Mouse (Mus musculus): ENCODE data around the gene Arl13b. TPM values are rescaled to one million over a fixed set of nuclear protein-coding genes. Genes with fewer than 3 reads are reported as not detected.

Gene Arl13b
- polyA plus RNA-seq, 1 experiment from 2014 or later, result 27.9 TPM

DNA sequence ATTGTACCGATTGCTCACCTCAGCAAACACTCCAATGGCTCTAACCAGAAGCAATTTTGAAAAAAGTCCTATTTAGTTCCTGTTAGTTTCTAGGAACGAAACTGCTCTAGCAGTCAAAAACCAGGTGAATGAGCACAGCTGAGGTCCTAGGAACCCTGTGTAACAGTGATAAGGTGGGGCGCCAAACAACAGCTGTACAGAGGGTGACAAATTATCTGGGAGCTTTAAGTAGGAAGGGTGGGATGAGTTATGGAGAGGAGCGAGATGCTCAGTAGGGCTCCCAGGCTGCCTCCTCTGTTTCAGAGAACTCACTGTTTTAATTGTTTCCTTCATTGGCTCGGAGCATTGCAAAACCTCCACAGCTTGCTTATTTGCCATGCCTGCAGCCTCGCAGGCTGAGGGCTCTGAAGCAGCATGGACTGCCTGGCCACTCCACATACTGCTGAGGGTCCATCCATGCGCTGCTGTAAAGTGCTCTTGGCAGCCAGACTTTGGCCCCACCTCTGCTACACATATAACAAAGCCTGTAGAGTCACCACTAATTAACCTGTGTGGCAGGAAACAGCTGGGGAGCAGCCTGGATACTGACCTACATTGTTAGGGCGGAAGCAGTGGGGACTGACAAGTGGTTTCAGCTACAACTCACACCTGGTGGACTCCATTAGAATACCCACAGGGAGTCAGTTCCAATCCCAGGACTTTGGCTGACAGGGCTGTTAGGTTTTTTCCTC is 39.4 kb downstream of the Arl13b start:
- ATAC-seq (ENCODE audit: low FRiP score, low read depth), result peak; percentile 44; the same call in 1 of the 2 replicates
- no peaks in the 10 kb centered on the region for H3K9me3 ChIP-seq
- H3K4me1 ChIP-seq, result peaks cover 12% of the 10 kb centered on the region
- H3K9ac ChIP-seq, result no peak overlapping the region
- H3K4me3 ChIP-seq, result no peak overlapping the region
- H3K4me2 ChIP-seq (replicated peaks), result no peak overlapping the region
- WGBS, result 41% methylated on average over 8 of the region's 8 CpGs
- H3K27me3 ChIP-seq, result no peaks in the 10 kb centered on the region
- peaks cover 18% of the 10 kb centered on the region for H3K36me3 ChIP-seq
- 0 out of 2 replicates have a peak overlapping the region, but pooled peaks have one; percentile 22 for H3K27ac ChIP-seq

DNA sequence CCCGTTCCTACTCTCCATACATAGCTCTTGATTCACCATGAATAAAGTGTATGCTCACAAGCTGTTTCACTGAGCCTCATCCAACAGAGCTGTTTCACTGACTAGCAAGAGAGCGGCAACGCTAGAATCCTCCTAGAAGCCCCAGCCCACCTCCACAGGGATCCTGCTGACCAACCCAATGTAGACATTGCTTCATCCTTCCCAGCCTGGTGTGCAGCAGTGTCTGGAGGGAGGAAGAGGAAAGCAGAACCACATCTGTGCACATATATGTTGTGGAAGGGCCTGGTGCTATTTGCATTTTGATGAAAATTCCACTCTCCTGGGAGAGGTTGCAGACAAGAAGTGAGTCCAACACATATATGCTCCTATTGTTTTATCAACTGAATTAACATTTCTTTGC is 42.2 kb downstream of the Arl13b start:
- WGBS, result 90% methylated on average over 3 of the region's 3 CpGs
- ATAC-seq (ENCODE audit: low FRiP score, low read depth), result no peak
- no peak overlapping the region for H3K9ac ChIP-seq
- H3K27me3 ChIP-seq, result no peaks in the 10 kb centered on the region
- no peak overlapping the region for H3K4me2 ChIP-seq (replicated peaks)
- peaks cover 29% of the 10 kb centered on the region for H3K36me3 ChIP-seq
- peaks cover 12% of the 10 kb centered on the region for H3K4me1 ChIP-seq
- no peak overlapping the region for H3K4me3 ChIP-seq
- H3K27ac ChIP-seq, result no peak overlapping the region
- H3K9me3 ChIP-seq, result no peaks in the 10 kb centered on the region

DNA sequence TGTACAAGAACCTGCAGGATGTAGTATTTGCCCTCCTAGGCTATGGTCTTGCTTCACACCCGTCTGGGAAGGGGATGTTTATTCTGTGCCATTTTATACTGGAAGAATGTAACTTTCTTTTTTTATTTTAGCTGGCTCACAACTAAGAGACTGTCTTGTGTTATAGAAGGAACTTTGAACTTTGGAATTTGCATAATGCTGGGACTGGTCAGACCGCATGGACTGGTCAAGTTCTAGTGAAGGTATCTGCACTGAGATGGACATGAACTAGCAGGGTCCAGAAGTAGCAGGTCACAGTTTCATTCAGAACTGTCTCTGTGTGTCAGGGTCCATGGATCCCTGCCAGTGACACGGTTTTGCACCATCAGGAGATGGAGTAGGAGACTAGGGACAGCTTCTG is 47.0 kb downstream of the Arl13b start:
- H3K9me3 ChIP-seq, result no peaks in the 10 kb centered on the region
- H3K4me1 ChIP-seq, result no peaks in the 10 kb centered on the region
- ATAC-seq (ENCODE audit: low FRiP score, low read depth), result no peak
- H3K36me3 ChIP-seq, result peaks cover 31% of the 10 kb centered on the region
- 88% methylated on average over 3 of the region's 3 CpGs for WGBS
- H3K27ac ChIP-seq, result no peak overlapping the region
- no peak overlapping the region for H3K4me3 ChIP-seq
- no peak overlapping the region for H3K4me2 ChIP-seq (replicated peaks)
- no peak overlapping the region for H3K9ac ChIP-seq
- no peaks in the 10 kb centered on the region for H3K27me3 ChIP-seq

DNA sequence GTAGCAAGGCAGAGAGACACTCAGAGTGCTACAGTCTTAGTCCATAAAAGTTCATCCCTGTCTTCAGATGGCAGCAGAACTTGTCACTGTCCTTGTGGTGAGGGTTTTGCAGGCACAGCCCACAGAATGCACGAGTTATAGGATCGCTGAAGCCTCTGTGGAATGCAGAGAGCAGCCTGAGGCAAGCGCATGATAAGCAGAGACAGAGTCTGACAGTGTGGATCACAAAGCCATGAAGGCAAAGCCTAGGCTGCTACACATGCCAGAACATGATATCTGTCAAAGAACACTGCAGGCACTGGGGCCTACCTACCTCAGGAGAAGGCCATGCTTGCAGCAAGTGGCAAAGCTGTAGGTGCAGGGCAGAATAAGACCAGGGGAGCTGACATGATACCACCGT is 47.4 kb downstream of the Arl13b start:
- Histone ChIP-seq H3K4me3 (no peak overlapping the region), H3K9me3 (no peaks in the 10 kb centered on the region), H3K9ac (no peak overlapping the region), H3K4me2 (replicated peaks) (no peak overlapping the region), H3K4me1 (no peaks in the 10 kb centered on the region), H3K36me3 (peaks cover 28% of the 10 kb centered on the region), H3K27me3 (no peaks in the 10 kb centered on the region), H3K27ac (no peak overlapping the region)
- WGBS, result 79% methylated on average over 4 of the region's 4 CpGs
- ATAC-seq (ENCODE audit: low FRiP score, low read depth), result no peak; the same call in 1 of the 2 replicates

DNA sequence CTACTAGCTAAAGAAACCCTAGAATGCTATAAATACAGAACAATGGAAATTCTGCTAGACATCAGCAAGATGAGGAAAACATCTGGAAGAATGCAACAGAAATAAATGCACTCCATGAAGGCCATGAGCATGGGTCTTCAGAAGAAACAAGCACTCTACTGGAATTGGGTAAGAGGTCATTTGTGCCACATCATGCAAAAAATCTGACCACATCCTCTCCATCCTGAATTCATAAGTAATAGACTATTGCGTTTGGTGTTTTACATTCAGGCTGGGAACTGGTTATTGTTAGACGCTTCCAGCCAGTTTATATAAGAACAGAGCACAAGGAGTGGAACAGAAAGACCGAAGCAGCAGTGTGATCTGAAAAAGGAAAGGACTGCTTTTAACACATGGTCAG is 48.0 kb downstream of the Arl13b start:
- no peaks in the 10 kb centered on the region for H3K27me3 ChIP-seq
- no peak overlapping the region for H3K9ac ChIP-seq
- no peaks in the 10 kb centered on the region for H3K9me3 ChIP-seq
- ATAC-seq (ENCODE audit: low FRiP score, low read depth), result no peak
- H3K27ac ChIP-seq, result no peak overlapping the region
- peaks cover 23% of the 10 kb centered on the region for H3K36me3 ChIP-seq
- no peak overlapping the region for H3K4me2 ChIP-seq (replicated peaks)
- 81% methylated on average over 3 of the region's 3 CpGs for WGBS
- no peak overlapping the region for H3K4me3 ChIP-seq
- no peaks in the 10 kb centered on the region for H3K4me1 ChIP-seq

DNA sequence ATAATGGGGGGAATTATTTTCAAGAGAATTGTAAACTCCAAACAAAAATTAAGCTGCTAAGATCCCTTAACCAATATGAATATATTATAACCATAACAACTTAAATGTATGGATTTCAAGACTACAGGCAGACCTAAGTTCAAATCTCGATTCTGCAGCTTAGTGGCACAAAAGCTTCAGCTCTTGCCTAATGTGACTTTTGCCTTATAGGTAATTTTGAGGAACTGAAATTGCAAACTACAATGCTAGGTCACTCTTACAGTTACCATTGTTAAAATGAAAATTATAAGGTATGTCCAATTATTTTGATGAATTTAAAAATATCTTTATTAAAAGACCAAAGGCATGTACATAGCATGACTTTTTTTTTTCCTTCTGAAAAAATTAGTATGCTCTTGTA is 50.2 kb downstream of the Arl13b start:
- Histone ChIP-seq H3K9me3 (no peaks in the 10 kb centered on the region), H3K27ac (no peak overlapping the region), H3K27me3 (no peaks in the 10 kb centered on the region), H3K4me1 (no peaks in the 10 kb centered on the region), H3K4me3 (no peak overlapping the region), H3K36me3 (peaks cover 22% of the 10 kb centered on the region), H3K4me2 (replicated peaks) (no peak overlapping the region), H3K9ac (no peak overlapping the region)
- ATAC-seq (ENCODE audit: low FRiP score, low read depth), result no peak
- 80% methylated on average over 1 of the region's 1 CpGs for WGBS

DNA sequence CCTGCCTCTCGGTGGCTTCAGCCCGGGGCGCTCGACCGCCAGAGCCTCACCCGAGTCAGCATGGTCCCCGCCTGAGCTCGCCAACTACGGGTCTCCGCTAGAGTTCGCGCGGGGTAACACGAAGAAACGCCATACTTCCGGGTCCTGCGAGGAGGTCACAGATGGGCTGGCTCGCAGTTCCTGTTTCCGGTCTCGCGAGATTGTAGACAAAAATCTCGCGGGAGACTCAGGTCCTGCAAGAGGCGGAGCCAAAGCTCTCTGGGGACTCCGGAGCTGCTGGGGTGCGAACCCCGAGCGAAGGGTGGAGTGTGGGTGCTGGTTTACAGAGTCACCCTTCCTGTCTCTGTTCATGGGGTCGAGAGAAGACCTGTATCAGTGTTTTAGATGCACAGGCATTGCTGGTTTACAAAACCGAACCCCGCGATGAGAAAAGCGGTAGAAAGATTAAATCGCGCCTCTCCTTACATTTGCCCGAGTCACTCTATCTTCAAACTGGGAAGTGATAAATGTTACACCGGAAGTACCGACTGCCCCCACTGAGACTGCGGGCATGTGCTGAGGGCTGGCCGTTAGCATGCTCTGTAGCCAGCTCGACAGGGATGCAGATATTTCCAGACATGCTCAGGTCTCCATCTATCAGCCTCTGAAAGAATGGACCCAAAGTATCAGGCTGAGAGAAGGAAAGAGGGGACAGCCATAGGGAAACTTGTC is 60.1 kb downstream of the Arl13b start, which contains the start of gene Nsun3:
Gene Nsun3 (minus strand): TSS at position 198 of the 711 bp plus-strand sequence.
- Histone ChIP-seq H3K4me2 (replicated peaks) (peak within 1 kb of the TSS; percentile 73), H3K4me3 (peak within 1 kb of the TSS; percentile 77), H3K9me3 (no peaks in the 10 kb centered on the region), H3K9ac (peak within 1 kb of the TSS; percentile 84), H3K4me1 (peaks cover 18% of the 10 kb centered on the region), H3K36me3 (no peaks in the 10 kb centered on the region), H3K27me3 (no peaks in the 10 kb centered on the region), H3K27ac (peak within 1 kb of the TSS; percentile 90)
- peak; percentile 98 for ATAC-seq (ENCODE audit: low FRiP score, low read depth)
- 2% methylated on average over 41 of the region's 41 CpGs for WGBS

DNA sequence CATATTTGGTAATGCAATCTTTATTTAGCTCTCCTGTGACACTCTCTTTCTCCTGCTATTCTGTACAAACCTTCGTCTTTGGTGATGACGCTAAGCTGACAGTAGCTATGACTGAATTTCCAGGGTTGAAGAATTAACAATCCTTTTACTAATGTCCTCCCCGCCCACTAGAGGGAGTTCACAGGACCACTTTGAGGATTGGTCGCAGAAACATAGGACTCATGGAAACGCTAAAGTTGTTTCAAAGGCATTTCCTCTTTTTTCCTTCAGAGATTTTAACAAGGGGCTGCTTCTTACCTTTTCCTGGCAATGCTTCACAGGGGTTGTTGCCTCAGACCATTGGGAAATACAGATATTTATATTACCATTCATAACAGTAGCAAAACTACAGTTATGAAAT is 64.6 kb downstream of the Arl13b start:
- no peaks in the 10 kb centered on the region; the same call in 1 of the 2 replicates for H3K36me3 ChIP-seq
- no peak overlapping the region for H3K9ac ChIP-seq
- H3K4me2 ChIP-seq (replicated peaks), result no peak overlapping the region
- no peak overlapping the region for H3K27ac ChIP-seq
- no peaks in the 10 kb centered on the region for H3K9me3 ChIP-seq
- H3K4me3 ChIP-seq, result no peak overlapping the region
- no peak for ATAC-seq (ENCODE audit: low FRiP score, low read depth)
- WGBS, result 60% methylated on average over 5 of the region's 5 CpGs
- 0 out of 2 replicates have a peak, but pooled peaks cover 3% of the 10 kb centered on the region for H3K27me3 ChIP-seq
- peaks cover 24% of the 10 kb centered on the region for H3K4me1 ChIP-seq

DNA sequence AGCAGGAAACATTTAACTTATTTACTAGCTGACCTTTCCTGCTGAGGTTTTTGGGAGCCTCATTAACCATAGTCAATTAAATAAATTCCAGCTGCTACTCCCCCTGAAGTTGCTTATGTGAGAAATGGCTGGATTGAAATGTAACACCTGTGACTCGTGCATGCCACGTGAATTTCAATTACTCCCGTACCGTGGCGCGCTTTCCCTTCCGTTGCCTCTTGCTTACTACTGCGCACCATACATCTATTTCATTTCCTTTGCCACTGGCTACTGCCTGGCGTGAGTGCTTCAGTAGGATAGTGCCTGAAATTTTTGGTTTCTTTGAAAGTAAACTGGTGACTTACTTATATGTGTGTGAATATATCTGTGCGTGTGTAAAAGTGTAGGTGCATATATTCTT is 68.6 kb downstream of the Arl13b start:
- Histone ChIP-seq H3K27ac (no peak overlapping the region), H3K4me2 (replicated peaks) (0 out of 2 replicates have a peak overlapping the region, but pooled peaks have one; percentile 7)
- WGBS, result 16% methylated on average over 10 of the region's 10 CpGs

DNA sequence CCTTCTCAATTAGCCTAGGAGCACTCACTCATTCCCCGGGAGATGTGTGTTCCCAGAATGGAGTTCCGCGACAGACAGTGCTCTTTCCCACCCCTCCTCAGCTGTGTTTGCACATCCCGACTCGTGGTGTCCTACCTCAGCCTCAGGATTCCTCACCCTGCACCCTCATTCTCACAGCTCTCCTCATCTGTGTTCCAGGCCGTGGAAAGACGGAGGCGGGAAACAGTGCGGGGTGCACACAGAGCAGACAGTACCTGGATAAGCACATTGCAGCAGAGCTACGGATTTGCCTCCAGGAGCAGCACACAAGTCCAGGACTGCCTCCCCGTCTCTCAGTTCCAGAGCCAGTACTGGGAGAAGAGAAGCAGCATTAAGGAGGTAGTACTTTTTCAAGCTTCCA is 70.8 kb downstream of the Arl13b start:
- Histone ChIP-seq H3K9ac (no peak overlapping the region), H3K27ac (no peak overlapping the region), H3K4me2 (replicated peaks) (no peak overlapping the region), H3K9me3 (no peaks in the 10 kb centered on the region), H3K4me1 (peaks cover 10% of the 10 kb centered on the region), H3K36me3 (peaks cover 7% of the 10 kb centered on the region), H3K27me3 (0 out of 2 replicates have a peak, but pooled peaks cover 3% of the 10 kb centered on the region), H3K4me3 (no peak overlapping the region)
- WGBS, result 86% methylated on average over 11 of the region's 11 CpGs
- ATAC-seq (ENCODE audit: low FRiP score, low read depth), result no peak

More for the DNA sequence above, 68.6 kb downstream of the Arl13b start:
- ATAC-seq (ENCODE audit: low FRiP score, low read depth), result no peak
- Histone ChIP-seq H3K4me3 (no peak overlapping the region), H3K36me3 (peaks cover 7% of the 10 kb centered on the region), H3K9me3 (no peaks in the 10 kb centered on the region), H3K27me3 (0 out of 2 replicates have a peak, but pooled peaks cover 3% of the 10 kb centered on the region), H3K4me1 (peaks cover 10% of the 10 kb centered on the region), H3K9ac (no peak overlapping the region)

DNA sequence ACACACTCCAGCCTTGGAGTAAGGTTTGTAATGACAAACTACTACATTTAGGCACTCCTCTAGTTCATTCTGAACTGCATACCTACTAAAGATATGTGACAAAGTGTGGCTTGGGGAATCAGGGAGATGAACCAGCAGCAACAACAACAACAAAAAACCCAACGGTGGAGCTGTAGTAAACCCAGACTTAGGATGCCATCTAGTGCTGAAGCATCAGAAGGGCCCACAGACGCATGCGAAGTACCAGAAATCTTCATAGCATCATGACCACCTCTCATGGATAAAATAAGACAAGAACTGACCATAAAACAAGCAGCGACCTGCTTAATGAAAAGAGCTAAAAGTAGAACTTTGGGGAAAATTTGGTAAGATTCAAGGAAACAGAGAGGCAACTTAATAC is 73.4 kb downstream of the Arl13b start:
- ATAC-seq (ENCODE audit: low FRiP score, low read depth), result no peak
- H3K4me2 ChIP-seq (replicated peaks), result no peak overlapping the region
- H3K9ac ChIP-seq, result no peak overlapping the region
- H3K27ac ChIP-seq, result no peak overlapping the region
- H3K9me3 ChIP-seq, result no peaks in the 10 kb centered on the region
- peaks cover 5% of the 10 kb centered on the region for H3K4me1 ChIP-seq
- no peak overlapping the region for H3K4me3 ChIP-seq
- H3K36me3 ChIP-seq, result peaks cover 7% of the 10 kb centered on the region; the same call in 1 of the 2 replicates
- 77% methylated on average over 4 of the region's 4 CpGs for WGBS
- H3K27me3 ChIP-seq, result no peaks in the 10 kb centered on the region

DNA sequence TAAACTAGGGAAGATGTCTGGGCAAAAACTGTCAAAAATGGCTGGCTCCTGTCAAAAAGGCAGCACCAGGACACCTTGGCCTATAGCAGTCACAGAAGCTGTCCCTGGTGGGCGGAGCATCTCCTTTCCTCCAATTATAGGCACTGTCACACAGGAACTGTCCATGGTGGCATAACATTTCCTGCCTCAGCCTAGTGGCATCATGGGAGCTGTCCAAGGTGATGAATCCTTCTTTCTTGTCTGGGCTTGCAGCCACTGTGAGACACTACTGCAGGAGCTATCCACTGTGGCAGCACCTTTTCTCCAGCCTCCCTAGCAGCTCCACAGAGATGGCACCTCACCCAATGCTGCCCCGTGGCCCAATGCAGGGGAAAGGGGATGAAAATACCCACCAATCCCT is 88.5 kb downstream of the Arl13b start:
- WGBS, result 100% methylated on average over 2 of the region's 2 CpGs
- no peak for ATAC-seq (ENCODE audit: low FRiP score, low read depth)

More for the DNA sequence above, 88.5 kb downstream of the Arl13b start:
- Histone ChIP-seq H3K4me3 (no peak overlapping the region), H3K36me3 (peaks cover 8% of the 10 kb centered on the region; the same call in 1 of the 2 replicates), H3K27me3 (no peaks in the 10 kb centered on the region), H3K27ac (no peak overlapping the region), H3K9ac (no peak overlapping the region), H3K4me1 (no peaks in the 10 kb centered on the region), H3K9me3 (peaks cover 7% of the 10 kb centered on the region; the same call in 1 of the 2 replicates), H3K4me2 (replicated peaks) (no peak overlapping the region)
